ENCODE assay signal across 16 mouse cellular contexts in genomic region chr6:108517241-108517981, GRCm38 (mm10).
DNase-seq lines count a peak whose midpoint lies in the region; ATAC-seq and TF ChIP-seq lines count a peak whose summit lies in the region.
"Had no signal": no experiment of that assay in that cellular context is flagged by ENCODE, and none has a peak within 500 bp of the region (broad histone marks: within the 10 kb centered on the region; RNA-seq: fewer than 3 reads in every experiment).

No protein-coding gene starts in this region.

- 71% methylated on average over 12 of the region's 12 CpGs for WGBS in forebrain, embryonic 13.5 days
- WGBS in forebrain, embryonic 12.5 days = 81% methylated on average over 12 of the region's 12 CpGs
- WGBS in liver, postnatal 0 days (ENCODE audit: insufficient replicate concordance) = 50% methylated on average over 12 of the region's 12 CpGs
- 78% methylated on average over 12 of the region's 12 CpGs for WGBS in liver, embryonic 11.5 days

- intact Hi-C loops in left cerebral cortex, adult 2 months (cut with DNase I) = no loop called here

- no peak overlapping the region for H3K9ac ChIP-seq in forebrain, embryonic 13.5 days
- H3K9ac ChIP-seq in forebrain, embryonic 12.5 days = no peak overlapping the region
- H3K9ac ChIP-seq in liver, postnatal 0 days (replicated peaks) = no peak overlapping the region
- H3K9ac ChIP-seq in liver, embryonic 11.5 days (ENCODE audit: low read depth, low read length) = no peak overlapping the region
- H3K9ac ChIP-seq: neural tube, embryonic 15.5 days had no signal

- DNase-seq in liver, postnatal 0 days = no peak
- DNase-seq in liver, embryonic 11.5 days (ENCODE audit: low spot score) = no peak
- DNase-seq in right cerebral cortex, adult 18-20 months = no peak
- no peak for DNase-seq in left cerebral cortex, adult 2 months (ENCODE audit: extremely low spot score in 1 of 2, low spot score in 2 of 2)
- DNase-seq: cerebellum, adult 11 months; cerebellum, postnatal 36 days; heart, postnatal 10 days; retina, postnatal 1 day; thymus, postnatal 14 days had no signal

- H3K27me3 ChIP-seq in forebrain, embryonic 13.5 days = no peaks in the 10 kb centered on the region
- H3K27me3 ChIP-seq in forebrain, embryonic 12.5 days = no peaks in the 10 kb centered on the region
- no peaks in the 10 kb centered on the region for H3K27me3 ChIP-seq in liver, postnatal 0 days (ENCODE audit: insufficient read depth, low read length)
- no peaks in the 10 kb centered on the region for H3K27me3 ChIP-seq in liver, embryonic 11.5 days (replicated peaks; ENCODE audit: control insufficient read depth, insufficient read depth, low read length)
- H3K27me3 ChIP-seq: neural tube, embryonic 15.5 days had no signal

- no peak for TF ChIP-seq EP300 in liver, postnatal 0 days (IDR thresholded peaks at IDR 0.05; ENCODE audit: low read depth)

- H3K9me3 ChIP-seq in forebrain, embryonic 13.5 days (replicated peaks) = no peaks in the 10 kb centered on the region
- no peaks in the 10 kb centered on the region for H3K9me3 ChIP-seq in forebrain, embryonic 12.5 days
- no peaks in the 10 kb centered on the region for H3K9me3 ChIP-seq in liver, postnatal 0 days (ENCODE audit: low read length)
- no peaks in the 10 kb centered on the region for H3K9me3 ChIP-seq in liver, embryonic 11.5 days (ENCODE audit: control insufficient read depth, low read length)
- H3K9me3 ChIP-seq: neural tube, embryonic 15.5 days had no signal

- H3K4me3 ChIP-seq in forebrain, embryonic 13.5 days = no peak overlapping the region
- H3K4me3 ChIP-seq in forebrain, embryonic 12.5 days (replicated peaks) = no peak overlapping the region
- H3K4me3 ChIP-seq in liver, postnatal 0 days (ENCODE audit: low read depth, low read length) = no peak overlapping the region
- no peak overlapping the region for H3K4me3 ChIP-seq in liver, embryonic 11.5 days (ENCODE audit: low read depth, low read length)
- H3K4me3 ChIP-seq in left cerebral cortex, adult 2 months = no peak overlapping the region
- H3K4me3 ChIP-seq: neural tube, embryonic 15.5 days had no signal

- peak; percentile 11; the same call in 1 of the 2 replicates for TF ChIP-seq CTCF in liver, postnatal 0 days (IDR thresholded peaks at IDR 0.05; ENCODE audit: low read depth)
- TF ChIP-seq CTCF in left cerebral cortex, adult 2 months (IDR thresholded peaks at IDR 0.05) = no peak

- peak; percentile 54; the same call in 1 of the 2 replicates for ATAC-seq in forebrain, embryonic 13.5 days
- ATAC-seq in forebrain, embryonic 12.5 days (ENCODE audit: low FRiP score) = no peak
- ATAC-seq in liver, postnatal 0 days = peak; percentile 53
- no peak for ATAC-seq in liver, embryonic 11.5 days (replicated peaks; ENCODE audit: low FRiP score)
- 0 out of 2 replicates have a peak, but pooled peaks have one; percentile 18 for ATAC-seq in erythroid progenitor cell, adult 5-6 weeks (replicated peaks; ENCODE audit: low FRiP score, poor library complexity, severe bottlenecking)
- peak; percentile 47 for ATAC-seq in megakaryocyte-erythroid progenitor cell, adult 5-6 weeks (replicated peaks; ENCODE audit: low FRiP score, low TSS enrichment, poor library complexity, severe bottlenecking)
- ATAC-seq: activated CD4-positive, CD25-positive, alpha-beta regulatory T cell, adult 4 months had no signal

- H3K36me3 ChIP-seq in forebrain, embryonic 13.5 days (ENCODE audit: poor library complexity, severe bottlenecking) = no peaks in the 10 kb centered on the region
- H3K36me3 ChIP-seq in forebrain, embryonic 12.5 days (replicated peaks) = no peaks in the 10 kb centered on the region; the same call in 1 of the 2 replicates
- H3K36me3 ChIP-seq in liver, postnatal 0 days (replicated peaks; ENCODE audit: insufficient read depth, low read length) = peaks cover 4% of the 10 kb centered on the region; the same call in 1 of the 2 replicates
- H3K36me3 ChIP-seq in liver, embryonic 11.5 days (ENCODE audit: control insufficient read depth, insufficient read depth, low read length) = no peaks in the 10 kb centered on the region
- H3K36me3 ChIP-seq: neural tube, embryonic 15.5 days had no signal

- peaks cover 6% of the 10 kb centered on the region for H3K4me1 ChIP-seq in forebrain, embryonic 13.5 days
- no peaks in the 10 kb centered on the region for H3K4me1 ChIP-seq in forebrain, embryonic 12.5 days
- H3K4me1 ChIP-seq in liver, postnatal 0 days (ENCODE audit: insufficient read depth) = peaks cover 30% of the 10 kb centered on the region
- H3K4me1 ChIP-seq in liver, embryonic 11.5 days (replicated peaks; ENCODE audit: control insufficient read depth, insufficient read depth, low read length) = no peaks in the 10 kb centered on the region; the same call in 1 of the 2 replicates

- H3K4me2 ChIP-seq in forebrain, embryonic 13.5 days = no peak overlapping the region
- H3K4me2 ChIP-seq in forebrain, embryonic 12.5 days = no peak overlapping the region
- no peak overlapping the region for H3K4me2 ChIP-seq in liver, postnatal 0 days (ENCODE audit: low read depth, low read length)
- no peak overlapping the region for H3K4me2 ChIP-seq in liver, embryonic 11.5 days
- H3K4me2 ChIP-seq: neural tube, embryonic 15.5 days had no signal

- no peak overlapping the region for H3K27ac ChIP-seq in forebrain, embryonic 13.5 days
- H3K27ac ChIP-seq in forebrain, embryonic 12.5 days = no peak overlapping the region
- peak overlapping the region; percentile 32; the same call in 1 of the 2 replicates for H3K27ac ChIP-seq in liver, postnatal 0 days (ENCODE audit: low read depth)
- H3K27ac ChIP-seq in liver, embryonic 11.5 days (ENCODE audit: low read depth, low read length) = no peak overlapping the region
- H3K27ac ChIP-seq in left cerebral cortex, adult 2 months = no peak overlapping the region
- H3K27ac ChIP-seq: neural tube, embryonic 15.5 days; stomach, postnatal 0 days had no signal

Comparison
In these comparisons a context has a peak if more than half of its experiments do, and no peak if none do; other contexts are left out.
1. ATAC-seq: peak in forebrain, embryonic 13.5 days (single experiment), liver, postnatal 0 days (single experiment), erythroid progenitor cell, adult 5-6 weeks (single experiment) and megakaryocyte-erythroid progenitor cell, adult 5-6 weeks (single experiment); none in forebrain, embryonic 12.5 days (single experiment) and liver, embryonic 11.5 days (single experiment).